Mouse (Mus musculus): ENCODE results near the gene Gm9964.
"Not testable (repeated sequence)": the region's sequence is repeated elsewhere in the genome, so short reads cannot be mapped to it uniquely, and the experiment has no call there.

Gene Gm9964

GRCm38 (mm10) chr11:79296856-79297491 is at the start of gene Gm9964:
TSS of gene Gm9964 (minus strand) at chr11:79296906.
- DNase-seq (ENCODE audit: low read depth): no peak

GRCm38 (mm10) chr11:79339808-79340781 is 43.4 kb upstream of the Gm9964 start:
- DNase-seq (ENCODE audit: low read depth): no peak

DNA sequence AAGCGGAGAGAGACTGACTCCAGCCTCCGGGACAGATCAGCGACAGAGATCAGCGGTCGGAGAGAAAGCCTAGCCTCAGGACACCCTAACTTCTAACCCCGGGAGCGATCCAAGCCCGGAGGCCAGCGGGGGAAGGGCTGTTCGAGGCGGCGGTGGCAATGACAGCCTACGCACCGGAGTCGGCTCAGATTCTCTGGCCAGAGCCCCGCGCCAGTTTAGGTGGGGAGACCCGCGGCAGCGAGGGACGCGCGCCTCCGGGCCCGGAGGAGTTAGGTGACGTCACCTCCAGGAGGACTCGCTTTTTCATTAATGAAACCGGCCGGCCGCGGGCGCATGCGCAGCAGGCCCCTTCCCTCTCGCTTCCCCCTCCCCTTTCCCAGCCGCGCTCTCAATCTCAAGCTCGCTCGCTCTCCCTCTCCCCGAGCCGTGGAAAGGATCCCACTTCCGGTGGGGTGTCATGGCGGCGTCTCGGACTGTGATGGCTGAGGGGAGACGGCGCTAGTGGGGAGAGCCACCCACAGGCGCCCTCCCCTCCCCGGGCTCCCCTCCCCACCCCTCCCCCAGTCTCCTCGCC is 42.6 kb upstream of the Gm9964 start, which contains the start of gene Nf1:
TSS of gene Nf1 (plus strand) at position 460 of the 574 bp plus-strand sequence.
- peak; percentile 88 for DNase-seq (ENCODE audit: low read depth)

DNA sequence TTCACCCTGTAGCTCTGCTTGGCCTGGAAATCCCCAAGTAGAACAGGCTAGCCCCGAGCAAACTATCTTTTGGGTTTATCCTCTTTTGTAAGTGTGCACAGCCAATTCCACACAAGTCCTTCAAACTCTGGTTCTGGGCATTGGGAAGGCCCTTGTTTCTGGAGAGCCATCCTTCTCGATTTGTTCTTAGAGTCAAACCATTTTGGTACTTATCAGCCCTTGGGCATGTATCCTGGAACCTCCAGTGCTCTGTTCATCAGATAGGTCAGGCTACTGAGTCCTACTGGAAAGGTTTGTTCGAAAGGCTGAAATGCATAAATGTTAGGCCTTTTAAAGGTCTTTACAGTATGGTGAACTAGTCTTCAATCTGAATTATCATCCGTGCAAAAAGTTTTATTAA is 41.9 kb upstream of the Gm9964 start:
- DNase-seq (ENCODE audit: low read depth): no peak

DNA sequence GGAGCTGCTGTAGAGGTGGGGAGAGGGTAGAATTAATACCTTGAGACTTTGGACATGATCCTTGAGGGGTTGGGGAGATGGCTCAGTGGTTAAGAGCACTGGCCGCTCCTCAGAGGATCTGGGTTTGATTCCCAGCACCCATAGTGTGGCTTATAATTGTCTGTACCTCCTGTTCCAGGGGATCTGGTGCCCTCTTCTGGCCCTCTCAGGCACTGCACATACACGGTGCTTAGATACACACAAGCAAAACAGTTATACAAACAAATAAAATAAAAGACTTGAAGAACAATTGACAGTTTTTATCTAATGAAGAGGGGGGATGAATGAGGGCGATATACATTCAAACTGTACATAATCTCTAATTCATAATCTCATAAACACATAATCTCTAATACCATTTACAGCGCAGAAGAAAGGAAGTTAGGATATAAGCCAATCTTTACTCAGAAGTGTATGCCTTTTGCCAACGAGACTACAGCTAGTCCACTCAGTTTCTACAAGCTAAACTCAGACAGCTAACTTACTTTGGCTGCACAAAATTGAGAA is 40.1 kb upstream of the Gm9964 start:
- DNase-seq (ENCODE audit: low read depth): no peak

GRCm38 (mm10) chr11:79335077-79335476 is 38.4 kb upstream of the Gm9964 start:
- DNase-seq (ENCODE audit: low read depth): no peak

GRCm38 (mm10) chr11:79329585-79329984 is 32.9 kb upstream of the Gm9964 start:
- DNase-seq (ENCODE audit: low read depth): no peak

GRCm38 (mm10) chr11:79328060-79328459 is 31.4 kb upstream of the Gm9964 start:
- no peak for DNase-seq (ENCODE audit: low read depth)

DNA sequence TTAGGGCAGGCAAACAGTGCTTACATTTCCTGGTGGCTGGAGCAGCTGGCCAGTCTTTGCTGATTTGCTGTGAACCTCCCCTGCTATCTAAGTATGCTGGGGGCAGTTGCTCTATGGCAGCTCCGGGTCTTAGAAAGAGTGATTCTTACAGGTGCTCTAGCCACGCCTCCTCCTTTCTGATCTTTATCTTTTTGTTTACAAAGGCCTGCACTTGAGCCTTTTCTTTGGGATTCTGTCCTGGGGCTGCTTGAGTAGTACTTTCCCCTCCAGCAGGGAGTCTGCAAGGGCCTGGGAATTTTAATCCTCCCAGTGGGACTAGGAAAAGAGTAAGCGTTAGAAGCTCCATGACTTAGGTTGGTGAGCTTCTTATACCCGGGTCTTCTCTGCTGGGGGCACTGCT is 30.4 kb upstream of the Gm9964 start:
- DNase-seq (ENCODE audit: low read depth): no peak

- DNase-seq (ENCODE audit: low read depth): no peak
Observed at GRCm38 (mm10) chr11:79325663-79326062, 29.0 kb upstream of the Gm9964 start.

DNA sequence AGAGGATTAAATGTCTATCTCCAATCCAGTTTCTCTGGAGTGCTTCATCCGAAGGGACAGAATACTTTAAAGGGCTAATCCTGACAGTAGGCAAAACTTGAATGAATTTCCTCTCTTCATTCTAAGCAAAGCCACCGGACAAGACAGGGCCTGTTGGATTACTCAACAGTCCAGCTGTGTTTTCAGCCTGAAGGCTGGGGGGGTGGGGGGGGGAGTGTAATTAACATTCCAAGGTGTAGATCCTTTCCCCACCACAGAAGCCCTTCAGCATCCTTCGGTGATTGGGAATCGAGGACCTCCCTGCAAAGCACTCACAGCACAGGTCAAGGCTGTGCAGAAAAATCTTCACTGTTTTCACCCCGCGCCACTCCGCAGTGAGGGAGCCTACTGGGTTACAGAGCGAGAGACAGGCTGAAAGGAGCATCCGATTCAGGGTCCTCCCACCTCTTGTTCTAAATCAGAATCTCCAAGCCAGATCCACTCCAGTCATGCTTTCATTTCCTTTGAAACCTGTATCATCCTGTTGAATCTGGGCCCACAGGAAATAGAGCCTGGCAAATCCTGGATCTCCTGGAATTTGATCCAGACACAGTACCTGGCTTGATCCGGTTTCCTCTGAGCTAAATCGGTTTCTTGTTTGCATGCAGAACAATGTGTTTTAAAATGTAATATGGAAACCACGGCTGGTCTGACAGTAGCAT is 27.4 kb upstream of the Gm9964 start:
- no peak for DNase-seq (ENCODE audit: low read depth)

GRCm38 (mm10) chr11:79319807-79320206 is 23.1 kb upstream of the Gm9964 start:
- DNase-seq (ENCODE audit: low read depth): no peak

DNA sequence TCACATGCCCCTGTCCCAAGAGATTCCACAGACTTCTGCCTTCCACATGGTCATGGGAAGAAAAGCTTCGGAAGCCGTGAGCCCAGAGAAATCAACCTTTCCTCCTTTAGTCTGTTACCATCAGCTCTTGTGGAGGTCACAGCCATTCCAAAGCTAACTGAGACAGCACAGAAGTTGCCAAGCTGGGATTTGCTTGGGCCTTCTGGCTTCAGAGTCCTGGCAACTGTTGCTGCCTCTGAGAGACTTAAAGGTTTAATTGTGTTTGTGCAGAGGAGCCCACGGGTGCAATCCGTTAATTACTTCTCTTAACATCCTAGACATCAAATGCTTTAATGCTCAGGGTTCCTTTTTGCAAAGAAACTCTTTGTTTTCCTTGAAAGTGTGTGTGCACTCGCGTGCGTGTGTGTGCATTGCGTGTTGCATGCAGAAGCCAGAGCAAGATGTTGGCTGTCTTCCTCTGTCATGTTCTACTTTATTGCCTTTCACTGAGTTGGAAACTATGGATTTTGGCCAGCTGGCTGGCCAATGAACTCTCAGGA is 20.2 kb upstream of the Gm9964 start:
- no peak for DNase-seq (ENCODE audit: low read depth)

- DNase-seq (ENCODE audit: low read depth): no peak
Observed at GRCm38 (mm10) chr11:79310467-79310866, 13.8 kb upstream of the Gm9964 start.

DNA sequence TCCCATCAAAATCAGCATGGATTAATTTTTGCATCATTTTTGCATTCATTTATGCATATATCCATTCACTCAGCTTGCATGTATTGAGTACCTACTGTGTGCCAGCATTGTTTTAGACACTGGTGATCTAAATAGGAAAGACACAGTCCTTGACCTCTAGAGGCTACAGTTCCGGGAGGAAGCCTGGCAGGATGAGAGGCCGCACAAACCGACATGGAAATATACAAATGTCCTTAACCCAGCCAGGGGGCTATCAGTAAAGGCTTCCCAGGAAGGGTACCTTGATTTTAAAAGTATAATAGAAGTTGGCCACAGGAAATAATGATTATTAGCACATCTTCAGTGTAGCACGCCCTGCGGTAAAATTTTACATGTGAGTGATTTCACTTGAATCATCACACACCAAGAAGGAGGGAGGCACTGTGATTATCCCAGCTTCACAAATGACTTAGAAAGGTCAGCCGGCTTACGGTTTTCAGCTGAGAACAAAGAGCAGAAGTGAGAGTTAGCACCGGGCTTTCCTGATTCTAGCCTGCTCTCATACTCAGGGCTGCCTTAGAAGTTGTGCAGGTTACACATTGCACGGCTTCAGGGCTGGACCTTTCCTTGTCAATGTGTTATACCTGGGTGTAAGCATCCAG is 11.0 kb upstream of the Gm9964 start:
- DNase-seq (ENCODE audit: low read depth): no peak

DNA sequence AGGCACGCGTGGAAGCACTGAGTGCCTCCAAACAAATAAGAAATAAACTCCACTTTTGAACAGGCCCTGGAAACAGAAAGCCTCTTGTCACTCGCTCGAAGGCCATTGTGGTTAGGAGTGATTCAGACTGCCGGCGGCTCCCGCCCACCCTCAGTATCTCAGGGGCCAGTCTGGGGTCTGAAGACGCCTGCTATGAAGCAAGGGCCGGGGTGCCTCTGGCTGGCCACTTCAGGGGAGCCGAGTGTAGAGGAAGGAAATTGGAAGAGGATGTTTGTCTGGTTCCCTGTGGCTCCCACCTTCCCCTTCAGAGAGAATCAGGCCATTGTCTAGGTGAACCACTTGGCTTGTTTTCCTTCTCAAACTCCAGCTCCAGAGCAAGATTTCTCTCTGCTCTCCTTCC is 10.3 kb upstream of the Gm9964 start:
- peak; percentile 67 for DNase-seq (ENCODE audit: low read depth)

DNA sequence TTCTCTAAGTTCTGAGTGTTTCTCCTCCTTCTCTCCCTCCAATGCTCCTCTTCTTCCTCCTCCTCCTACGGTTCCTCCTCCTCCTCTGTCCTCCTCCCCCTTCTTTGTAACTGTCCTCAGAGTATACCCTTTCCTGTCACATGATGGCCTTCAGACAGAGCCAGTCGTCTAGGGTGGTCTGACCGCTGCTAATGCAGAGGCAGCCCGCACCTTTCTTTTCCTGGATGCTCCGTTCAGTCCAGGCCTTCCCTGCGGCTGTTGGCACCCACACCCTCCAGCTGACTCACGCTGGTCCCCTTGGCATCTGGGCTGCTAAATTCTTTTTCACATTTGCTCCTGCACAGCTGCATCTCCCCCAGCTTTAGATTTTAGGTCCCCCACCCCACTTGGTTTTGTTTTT is 9.8 kb upstream of the Gm9964 start:
- DNase-seq (ENCODE audit: low read depth): no peak

DNA sequence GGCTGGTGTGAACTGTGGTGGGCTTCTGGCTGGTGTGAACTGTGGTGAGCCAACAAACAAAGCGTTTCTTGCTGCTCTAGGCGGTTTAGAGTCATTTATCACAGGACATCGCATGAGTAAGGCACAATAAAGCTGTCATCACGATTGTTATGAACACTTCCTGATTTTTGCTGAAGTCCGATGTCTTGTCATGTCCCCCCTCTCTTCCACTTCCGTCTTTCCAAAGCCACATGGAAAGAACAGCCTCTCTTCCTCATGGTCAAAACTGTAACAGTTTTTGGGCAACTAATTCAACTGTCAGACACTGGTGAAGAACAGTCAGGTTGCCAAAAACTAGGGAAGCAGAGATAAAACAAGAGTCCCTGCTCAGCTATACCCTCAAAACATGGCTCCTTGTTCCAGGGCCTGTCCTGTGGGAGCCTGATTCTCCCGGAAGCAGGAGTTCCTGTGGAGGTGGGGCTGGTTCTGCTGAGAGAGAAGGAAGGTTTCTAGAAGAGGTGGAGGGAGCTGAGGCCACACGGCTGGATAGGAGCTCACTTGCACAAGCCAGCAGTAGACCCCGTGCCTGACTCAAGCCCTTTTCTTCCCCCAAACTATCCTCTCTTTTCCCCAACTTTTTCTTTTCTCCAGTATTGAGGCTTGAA is 9.1 kb upstream of the Gm9964 start:
- DNase-seq (ENCODE audit: low read depth): no peak

DNA sequence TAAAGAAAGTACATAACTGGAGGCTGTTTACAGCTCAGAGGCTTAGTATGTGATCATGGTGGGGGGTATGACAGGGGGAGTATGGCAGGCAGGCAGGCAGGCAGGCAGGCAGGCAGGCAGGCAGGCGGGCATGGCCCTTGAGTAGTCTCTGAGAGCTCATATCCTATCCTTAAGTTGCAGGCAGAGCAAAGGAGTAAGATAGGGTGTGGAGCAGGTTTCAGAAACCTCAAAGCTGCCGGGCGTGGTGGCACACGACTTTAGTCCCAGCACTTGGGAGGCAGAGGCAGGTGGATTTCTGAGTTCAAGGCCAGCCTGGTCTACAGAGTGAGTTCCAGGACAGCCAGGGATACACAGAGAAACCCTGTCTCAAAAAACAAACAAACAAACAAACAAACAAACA is 7.5 kb upstream of the Gm9964 start:
- DNase-seq (ENCODE audit: low read depth): not testable (repeated sequence)

- DNase-seq (ENCODE audit: low read depth): no peak
Observed at GRCm38 (mm10) chr11:79303109-79303508, 6.4 kb upstream of the Gm9964 start.
